Mouse (Mus musculus) erythroblast, embryonic 14.5 days (primary cell): ENCODE data around the gene Arhgap31. TPM values are rescaled to one million over a fixed set of nuclear protein-coding genes. Genes with fewer than 3 reads are reported as not detected.

Source experiments
- H3K27me3 ChIP-seq: 2 replicates; pipeline ENCODE4 v1.6.1; 2012; ENCODE audit warnings: inconsistent platforms; ENCODE audit not compliant: control insufficient read depth
- H3K36me3 ChIP-seq: 2 replicates; pipeline ENCODE4 v1.6.1; 2012; ENCODE audit warnings: mild to moderate bottlenecking, inconsistent platforms; ENCODE audit not compliant: control insufficient read depth
- H3K4me1 ChIP-seq: 2 replicates; pipeline ENCODE4 v1.6.1; 2012; ENCODE audit warnings: inconsistent platforms; ENCODE audit not compliant: control insufficient read depth
- H3K4me3 ChIP-seq: replicated peaks from 2 replicates; pipeline ENCODE3; 2012; ENCODE audit warnings: moderate library complexity, mild to moderate bottlenecking, inconsistent platforms
- H3K9me3 ChIP-seq: 2 replicates; pipeline ENCODE4 v1.6.1; 2012; ENCODE audit warnings: low read length, inconsistent platforms, mixed read lengths; ENCODE audit not compliant: control insufficient read depth
- GATA1 ChIP-seq: IDR thresholded peaks from 2 replicates; pipeline ENCODE4 v1.6.1; 2012; ENCODE audit warnings: low read length, inconsistent platforms, mixed read lengths
- TAL1 ChIP-seq: IDR thresholded peaks from 3 replicates; pipeline ENCODE4 v1.6.1; 2012; ENCODE audit warnings: low read length, inconsistent platforms, mixed read lengths
- polyA plus RNA-seq: library from polyadenylated mRNA; stranded (reverse); fragments of >175 nt; gene quantifications from 2 replicates; pipeline ENCODE4 v1.2.3, GENCODE M21; 2012

Arhgap31 gene
- polyA plus RNA-seq, 1 experiment = 0.01 TPM

- peak overlapping the region; percentile 99 for H3K4me3 ChIP-seq
- no peak for TF ChIP-seq GATA1
- TF ChIP-seq TAL1 = no peak
- H3K9me3 ChIP-seq = no peaks in the 10 kb centered on the region
Observed at GRCm38 (mm10) chr16:38562131-38562967, 150.7 kb downstream of the Arhgap31 start.

DNA sequence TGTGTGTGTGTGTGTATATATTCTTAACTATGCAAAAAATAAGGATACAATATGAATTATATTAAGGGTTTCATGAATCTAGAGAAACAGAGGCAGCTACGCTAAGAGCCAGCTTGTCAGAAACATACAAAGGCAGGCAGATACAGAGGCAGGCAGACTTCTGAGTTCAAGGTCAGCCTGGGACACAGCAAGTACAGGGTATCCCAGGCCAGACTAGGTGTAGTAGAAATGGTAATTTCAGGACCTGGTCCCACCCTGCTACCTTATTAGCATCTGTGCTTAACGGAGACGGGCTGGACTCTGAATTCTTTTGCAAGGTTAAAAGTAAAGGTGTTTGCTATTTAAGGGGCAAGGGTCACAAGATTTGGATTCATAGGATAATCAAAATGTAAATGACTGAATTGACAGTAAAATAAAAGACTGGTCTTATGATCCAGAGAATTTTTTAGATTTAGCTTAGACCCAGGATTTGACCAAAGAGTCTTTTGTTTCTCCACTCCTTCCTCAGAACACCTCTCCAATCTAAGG is 154.8 kb downstream of the Arhgap31 start, which contains the start of gene Tmem39a:
Tmem39a (plus strand) TSS at position 478 of the 528 bp plus-strand sequence.
- H3K27me3 ChIP-seq = peaks cover 55% of the 10 kb centered on the region

More at GRCm38 (mm10) chr16:38562131-38562967, 150.7 kb downstream of the Arhgap31 start:
- H3K36me3 ChIP-seq = peaks cover 17% of the 10 kb centered on the region
- peaks cover 31% of the 10 kb centered on the region for H3K4me1 ChIP-seq
- peaks cover 20% of the 10 kb centered on the region for H3K27me3 ChIP-seq

GRCm38 (mm10) chr16:38555988-38556387 is 157.1 kb downstream of the Arhgap31 start:
- no peak for TF ChIP-seq TAL1
- TF ChIP-seq GATA1 = no peak
- H3K9me3 ChIP-seq = no peaks in the 10 kb centered on the region
- H3K4me3 ChIP-seq = no peak overlapping the region
- no peaks in the 10 kb centered on the region for H3K36me3 ChIP-seq
- peaks cover 74% of the 10 kb centered on the region for H3K27me3 ChIP-seq
- peaks cover 2% of the 10 kb centered on the region; the same call in 1 of the 2 replicates for H3K4me1 ChIP-seq

More for the DNA sequence above, 154.8 kb downstream of the Arhgap31 start, which contains the start of gene Tmem39a:
- Histone ChIP-seq H3K4me3 (no peak within 1 kb of the TSS), H3K4me1 (peaks cover 13% of the 10 kb centered on the region), H3K36me3 (no peaks in the 10 kb centered on the region), H3K9me3 (no peaks in the 10 kb centered on the region)
- no peak for TF ChIP-seq TAL1
- TF ChIP-seq GATA1 = no peak

GRCm38 (mm10) chr16:38549479-38550396 is 163.3 kb downstream of the Arhgap31 start, which contains the start of gene Poglut1:
TSS of gene Poglut1 (minus strand) at chr16:38550258.
- peak within 1 kb of the TSS; percentile 81 for H3K4me3 ChIP-seq
- peaks cover 32% of the 10 kb centered on the region for H3K27me3 ChIP-seq
- peaks cover 12% of the 10 kb centered on the region for H3K36me3 ChIP-seq
- H3K9me3 ChIP-seq = no peaks in the 10 kb centered on the region
- no peak for TF ChIP-seq TAL1
- TF ChIP-seq GATA1 = no peak
- H3K4me1 ChIP-seq = peaks cover 22% of the 10 kb centered on the region

Other genes with a start within 250 kb of the Arhgap31 start
- 2.8 and 3.2 TPM in 2 replicates for gene Timmdc1, start 190.6 kb downstream of the Arhgap31 start, polyA plus RNA-seq
- gene Poglut1, start 163.0 kb downstream of the Arhgap31 start, polyA plus RNA-seq = 0.06 and 0.08 TPM in 2 replicates
- 0.34 TPM in 2 replicates for gene Tmem39a, start 154.6 kb downstream of the Arhgap31 start, polyA plus RNA-seq
- not detected in 2 replicates for gene B4galt4, start 29.0 kb upstream of the Arhgap31 start, polyA plus RNA-seq
- gene Upk1b, start 87.1 kb upstream of the Arhgap31 start, polyA plus RNA-seq = not detected in 2 replicates
- gene 4930435E12Rik, start 115.5 kb upstream of the Arhgap31 start, polyA plus RNA-seq = not detected in 2 replicates
- not detected in 2 replicates for gene Igsf11, start 179.4 kb upstream of the Arhgap31 start, polyA plus RNA-seq